Mouse (Mus musculus): ENCODE results near the gene Fam221a. TPM values are rescaled to one million over a fixed set of nuclear protein-coding genes. Genes with fewer than 3 reads are reported as not detected.
A peak's percentile ranks its signal among the peaks of the same experiment; 100 is the strongest.

The Fam221a gene
- polyA plus RNA-seq (2014; fragmentation: Nextera tagmentation; extraction: Ambion mirVana): 5.5 and 6.2 TPM in 2 replicates

DNA sequence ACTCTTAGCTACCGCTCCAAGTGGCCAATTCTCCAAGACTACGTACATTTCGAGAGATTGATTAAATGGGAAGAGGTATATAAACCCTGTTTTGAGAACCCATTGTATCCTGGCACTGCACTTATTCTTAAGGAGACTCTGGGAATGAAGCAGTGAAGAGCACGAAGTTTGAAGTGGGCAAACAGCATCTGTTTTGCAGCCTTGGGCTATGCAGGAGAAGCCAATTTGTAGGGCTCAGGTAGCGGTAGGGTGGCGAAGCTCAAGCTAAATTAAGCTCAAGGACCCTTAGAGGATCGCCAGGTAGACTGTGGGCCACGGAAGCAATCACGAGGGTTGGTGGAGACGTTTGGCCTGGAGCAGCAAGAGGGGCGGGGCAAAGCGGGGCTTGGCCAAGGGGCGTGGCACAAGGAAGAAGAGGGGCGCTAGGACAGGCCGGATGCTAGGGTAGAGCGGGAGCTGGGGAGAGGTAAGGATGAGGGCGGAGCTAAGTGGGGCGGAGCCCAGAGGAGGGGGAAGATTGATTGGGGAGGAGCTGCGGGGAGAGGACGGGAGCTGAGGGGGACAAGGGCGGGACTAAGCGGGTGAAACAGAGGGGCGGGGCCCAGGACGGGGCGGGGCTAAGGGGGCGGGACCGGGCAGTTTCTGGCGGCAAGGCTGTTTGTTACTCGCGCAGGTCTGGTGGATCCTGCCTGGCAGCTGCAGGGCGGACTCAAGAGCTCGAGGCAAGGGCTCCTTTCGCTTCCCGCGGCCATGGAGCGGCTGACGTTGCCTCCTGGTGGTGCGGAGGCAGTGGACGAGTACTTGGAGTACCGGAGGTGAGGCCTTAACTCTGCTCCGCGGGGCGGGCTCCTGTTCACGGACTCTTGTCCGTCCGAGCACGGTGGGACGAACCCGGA, at the start of gene Fam221a:
Gene Fam221a (plus strand): TSS at position 581 of the 896 bp plus-strand sequence.
- no peaks in the 10 kb centered on the region for H3K9me3 ChIP-seq (ENCODE audit: control insufficient read depth, low read length)
- DNase-seq (ENCODE audit: low spot score) (peak; percentile 99), ATAC-seq (replicated peaks; ENCODE audit: low FRiP score) (peak; percentile 98)
- H3K4me2 ChIP-seq (ENCODE audit: low read depth, low read length, severe bottlenecking): peak within 1 kb of the TSS; percentile 87
- H3K27me3 ChIP-seq (ENCODE audit: control insufficient read depth, insufficient read depth, low read length): no peaks in the 10 kb centered on the region; the same call in 1 of the 2 replicates
- peak within 1 kb of the TSS; percentile 43 for H3K4me3 ChIP-seq (ENCODE audit: low read depth, low read length)
- H3K27ac ChIP-seq (ENCODE audit: low read depth, low read length): peak within 1 kb of the TSS; percentile 25; the same call in 1 of the 2 replicates
- H3K9ac ChIP-seq (ENCODE audit: low read length): peak within 1 kb of the TSS; percentile 75
- peaks cover 4% of the 10 kb centered on the region; the same call in 1 of the 2 replicates for H3K4me1 ChIP-seq (replicated peaks; ENCODE audit: control insufficient read depth, insufficient read depth, low read length)
- H3K36me3 ChIP-seq (ENCODE audit: control insufficient read depth, insufficient read depth, low read length): no peaks in the 10 kb centered on the region
- WGBS: 3% methylated on average over 48 of the region's 49 CpGs

DNA sequence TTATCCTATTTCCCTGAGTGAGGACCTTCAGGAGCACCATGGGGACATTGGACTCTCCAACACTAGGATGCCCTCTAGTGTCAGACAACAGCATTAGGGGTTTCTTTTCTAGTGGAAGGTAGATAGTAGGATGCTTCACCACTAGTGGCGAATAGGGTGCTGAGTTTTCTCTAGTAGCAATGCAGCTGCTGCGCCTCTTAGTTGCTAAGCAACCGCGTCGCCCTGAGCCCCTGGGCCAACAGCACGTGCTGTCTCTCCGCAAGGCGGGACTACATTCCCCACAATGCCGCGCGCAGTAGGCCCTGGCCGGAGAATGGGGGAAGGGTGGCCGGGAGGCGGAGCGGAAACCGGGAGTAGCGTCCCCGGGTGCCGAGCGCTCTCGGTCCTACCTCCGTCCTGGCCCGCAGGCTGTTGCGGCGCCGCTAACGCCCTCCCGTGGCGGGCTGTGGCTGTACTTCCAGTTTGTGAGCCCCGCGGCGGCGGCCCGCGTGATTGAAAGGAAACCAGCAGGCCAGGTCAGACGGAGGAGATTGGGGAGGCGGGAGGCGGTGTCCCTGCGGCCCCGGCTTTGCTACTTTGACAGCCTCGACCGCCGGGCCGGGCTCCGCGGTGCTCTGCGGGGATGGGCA, 48.5 kb upstream of the Fam221a start, which contains the start of gene Ccdc126:
Gene Ccdc126 (plus strand): TSS at position 309 of the 629 bp plus-strand sequence.
- peak within 1 kb of the TSS; percentile 67 for H3K4me2 ChIP-seq (ENCODE audit: low read depth, low read length, severe bottlenecking)
- peak within 1 kb of the TSS; percentile 70 for H3K9ac ChIP-seq (ENCODE audit: low read length)
- peak within 1 kb of the TSS; percentile 62 for H3K4me3 ChIP-seq (ENCODE audit: low read depth, low read length)
- no peaks in the 10 kb centered on the region for H3K4me1 ChIP-seq (replicated peaks; ENCODE audit: control insufficient read depth, insufficient read depth, low read length)
- no peaks in the 10 kb centered on the region for H3K9me3 ChIP-seq (ENCODE audit: control insufficient read depth, low read length)
- no peaks in the 10 kb centered on the region for H3K27me3 ChIP-seq (ENCODE audit: control insufficient read depth, insufficient read depth, low read length)
- ATAC-seq (replicated peaks; ENCODE audit: low FRiP score) (peak; percentile 100), DNase-seq (ENCODE audit: low spot score) (peak; percentile 99)
- peak within 1 kb of the TSS; percentile 59; the same call in 1 of the 2 replicates for H3K27ac ChIP-seq (ENCODE audit: low read depth, low read length)
- under 1% methylated on average over 47 of the region's 47 CpGs for WGBS
- H3K36me3 ChIP-seq (ENCODE audit: control insufficient read depth, insufficient read depth, low read length): no peaks in the 10 kb centered on the region

DNA sequence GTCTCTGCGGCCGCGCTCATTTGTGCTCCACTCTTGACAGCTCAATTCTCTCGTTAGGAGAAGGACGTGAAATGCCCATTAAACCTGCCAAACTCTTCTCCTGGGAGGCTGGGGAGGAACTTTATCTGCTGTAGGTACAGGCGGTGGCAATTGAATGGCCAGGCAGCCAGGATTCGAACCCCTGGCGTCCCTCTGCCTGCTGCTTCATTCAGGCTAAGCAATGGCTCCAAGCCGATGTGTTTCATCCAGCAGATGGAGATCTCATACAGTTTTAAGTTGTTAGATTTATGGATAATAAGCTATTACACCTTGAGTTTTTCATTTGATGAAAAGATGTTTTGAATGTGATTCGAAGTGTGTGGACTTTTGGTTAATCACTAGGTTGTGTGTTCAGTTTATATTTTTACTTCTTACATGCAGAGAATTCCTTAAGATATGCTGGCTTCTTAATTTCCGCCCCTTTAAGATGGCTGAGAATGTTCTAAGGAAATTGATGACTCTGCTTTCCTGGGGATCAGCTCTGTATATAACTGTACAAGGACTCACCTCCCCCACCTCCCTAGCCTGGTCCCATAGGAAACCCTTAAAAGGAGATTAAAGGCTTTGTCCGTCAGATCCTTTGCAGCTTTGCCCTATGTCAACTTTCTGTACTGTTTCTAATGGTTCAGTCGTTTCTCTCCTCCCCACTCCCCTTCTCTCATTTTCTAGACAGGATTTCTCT, 47.8 kb upstream of the Fam221a start:
- DNase-seq (ENCODE audit: low spot score) (no peak), ATAC-seq (replicated peaks; ENCODE audit: low FRiP score) (no peak)
- Histone ChIP-seq H3K4me1 (replicated peaks; ENCODE audit: control insufficient read depth, insufficient read depth, low read length) (no peaks in the 10 kb centered on the region), H3K4me3 (ENCODE audit: low read depth, low read length) (peak overlapping the region; percentile 62), H3K9ac (ENCODE audit: low read length) (peak overlapping the region; percentile 70), H3K4me2 (ENCODE audit: low read depth, low read length, severe bottlenecking) (peak overlapping the region; percentile 67), H3K36me3 (ENCODE audit: control insufficient read depth, insufficient read depth, low read length) (no peaks in the 10 kb centered on the region), H3K27me3 (ENCODE audit: control insufficient read depth, insufficient read depth, low read length) (no peaks in the 10 kb centered on the region), H3K27ac (ENCODE audit: low read depth, low read length) (peak overlapping the region; percentile 59; the same call in 1 of the 2 replicates), H3K9me3 (ENCODE audit: control insufficient read depth, low read length) (no peaks in the 10 kb centered on the region)
- 15% methylated on average over 13 of the region's 13 CpGs for WGBS

DNA sequence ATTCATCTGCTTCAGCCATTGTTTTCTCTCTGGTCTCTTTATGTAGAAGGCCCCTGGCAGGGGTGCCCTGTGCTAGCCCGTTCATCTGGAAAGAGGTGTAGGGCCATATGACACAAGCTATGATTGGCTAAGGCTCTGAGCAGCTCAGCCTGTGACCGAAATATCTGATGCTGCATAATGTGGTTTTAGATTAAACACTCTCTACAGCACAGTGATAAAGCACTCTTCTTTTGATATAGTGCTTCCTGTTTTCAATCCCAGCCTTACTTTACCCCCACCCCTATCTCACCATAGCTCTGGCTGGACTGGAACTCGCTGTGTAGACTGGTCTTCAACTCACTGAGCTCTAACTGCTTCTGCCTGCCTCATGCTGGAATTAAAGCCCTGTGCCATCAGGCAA, 46.2 kb upstream of the Fam221a start:
- Histone ChIP-seq H3K4me3 (ENCODE audit: low read depth, low read length) (no peak overlapping the region), H3K36me3 (ENCODE audit: control insufficient read depth, insufficient read depth, low read length) (no peaks in the 10 kb centered on the region), H3K27me3 (ENCODE audit: control insufficient read depth, insufficient read depth, low read length) (no peaks in the 10 kb centered on the region), H3K4me2 (ENCODE audit: low read depth, low read length, severe bottlenecking) (no peak overlapping the region), H3K27ac (ENCODE audit: low read depth, low read length) (no peak overlapping the region), H3K9me3 (ENCODE audit: control insufficient read depth, low read length) (no peaks in the 10 kb centered on the region), H3K9ac (ENCODE audit: low read length) (no peak overlapping the region), H3K4me1 (replicated peaks; ENCODE audit: control insufficient read depth, insufficient read depth, low read length) (no peaks in the 10 kb centered on the region)
- DNase-seq (ENCODE audit: low spot score) (no peak), ATAC-seq (replicated peaks; ENCODE audit: low FRiP score) (no peak)
- 96% methylated on average over 3 of the region's 3 CpGs for WGBS

DNA sequence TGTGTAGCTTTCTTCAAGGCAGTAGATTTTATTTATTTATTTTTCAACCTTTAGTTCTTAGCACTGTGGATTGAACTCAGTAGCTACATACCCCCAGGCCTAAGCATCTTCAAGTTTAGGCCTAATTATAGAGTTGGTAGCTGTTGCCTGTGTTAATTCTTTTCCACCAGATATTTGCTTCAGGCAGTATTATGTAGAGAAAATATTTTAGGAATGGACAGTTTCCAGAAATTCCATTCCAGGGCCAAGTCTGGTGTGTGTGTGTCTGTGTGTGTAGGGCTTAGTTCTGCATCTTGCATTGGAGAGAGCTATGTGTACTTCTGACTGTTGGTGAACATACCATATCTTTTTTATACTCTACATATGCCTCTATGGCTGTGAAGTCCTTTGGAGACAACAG, 45.5 kb upstream of the Fam221a start:
- no peaks in the 10 kb centered on the region for H3K4me1 ChIP-seq (replicated peaks; ENCODE audit: control insufficient read depth, insufficient read depth, low read length)
- no peak overlapping the region for H3K27ac ChIP-seq (ENCODE audit: low read depth, low read length)
- ATAC-seq (replicated peaks; ENCODE audit: low FRiP score) (no peak), DNase-seq (ENCODE audit: low spot score) (no peak)
- H3K4me3 ChIP-seq (ENCODE audit: low read depth, low read length): no peak overlapping the region
- no peak overlapping the region for H3K4me2 ChIP-seq (ENCODE audit: low read depth, low read length, severe bottlenecking)
- no peaks in the 10 kb centered on the region for H3K9me3 ChIP-seq (ENCODE audit: control insufficient read depth, low read length)
- H3K9ac ChIP-seq (ENCODE audit: low read length): no peak overlapping the region
- H3K36me3 ChIP-seq (ENCODE audit: control insufficient read depth, insufficient read depth, low read length): no peaks in the 10 kb centered on the region
- no peaks in the 10 kb centered on the region for H3K27me3 ChIP-seq (ENCODE audit: control insufficient read depth, insufficient read depth, low read length)

DNA sequence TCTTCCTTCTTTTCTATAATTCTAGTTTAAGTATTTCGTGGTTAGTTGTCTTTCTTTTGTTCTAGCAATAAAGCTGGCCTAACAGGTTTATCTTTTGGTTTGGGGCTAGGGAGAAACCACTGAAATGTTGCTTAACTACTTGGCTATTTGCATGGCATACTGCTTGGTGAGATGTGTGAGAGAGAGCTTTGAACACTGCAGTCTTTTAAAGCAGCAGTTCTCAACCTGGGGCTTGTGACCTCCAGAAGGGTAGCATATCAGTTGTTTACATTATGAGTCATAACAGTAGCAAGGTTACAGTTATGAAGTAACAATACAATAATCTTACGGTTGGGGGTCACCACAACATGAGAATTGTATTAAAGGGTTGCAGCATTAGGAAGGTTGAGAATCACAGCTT, 44.6 kb upstream of the Fam221a start:
- Histone ChIP-seq H3K9me3 (ENCODE audit: control insufficient read depth, low read length) (no peaks in the 10 kb centered on the region), H3K4me2 (ENCODE audit: low read depth, low read length, severe bottlenecking) (no peak overlapping the region), H3K27ac (ENCODE audit: low read depth, low read length) (no peak overlapping the region), H3K9ac (ENCODE audit: low read length) (no peak overlapping the region), H3K4me1 (replicated peaks; ENCODE audit: control insufficient read depth, insufficient read depth, low read length) (no peaks in the 10 kb centered on the region), H3K36me3 (ENCODE audit: control insufficient read depth, insufficient read depth, low read length) (no peaks in the 10 kb centered on the region), H3K27me3 (ENCODE audit: control insufficient read depth, insufficient read depth, low read length) (no peaks in the 10 kb centered on the region), H3K4me3 (ENCODE audit: low read depth, low read length) (no peak overlapping the region)
- ATAC-seq (replicated peaks; ENCODE audit: low FRiP score) (no peak), DNase-seq (ENCODE audit: low spot score) (no peak)
- WGBS: 71% methylated on average over 2 of the region's 2 CpGs

DNA sequence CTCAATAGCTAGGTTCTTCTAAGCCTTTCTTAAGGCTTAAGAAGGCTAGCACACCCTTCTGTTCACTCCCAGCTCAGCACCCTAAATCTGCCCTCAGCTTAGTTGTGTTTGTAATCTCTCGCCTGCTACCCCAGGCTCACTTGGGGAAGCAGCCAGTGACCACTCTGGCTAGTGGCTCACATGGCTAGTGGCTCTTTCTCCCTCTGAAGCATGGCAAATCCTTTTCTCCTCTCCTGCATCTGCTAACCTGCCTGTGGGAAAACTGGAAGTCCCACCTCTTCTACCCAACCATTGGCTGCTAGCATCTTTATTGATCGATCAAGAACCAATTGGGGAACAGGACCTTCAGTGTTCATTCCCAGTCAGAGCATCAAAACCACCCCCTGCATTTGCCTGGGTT, 43.0 kb upstream of the Fam221a start:
- Histone ChIP-seq H3K9me3 (ENCODE audit: control insufficient read depth, low read length) (no peaks in the 10 kb centered on the region), H3K9ac (ENCODE audit: low read length) (no peak overlapping the region), H3K36me3 (ENCODE audit: control insufficient read depth, insufficient read depth, low read length) (no peaks in the 10 kb centered on the region), H3K4me2 (ENCODE audit: low read depth, low read length, severe bottlenecking) (no peak overlapping the region), H3K27ac (ENCODE audit: low read depth, low read length) (no peak overlapping the region), H3K27me3 (ENCODE audit: control insufficient read depth, insufficient read depth, low read length) (no peaks in the 10 kb centered on the region), H3K4me3 (ENCODE audit: low read depth, low read length) (no peak overlapping the region), H3K4me1 (replicated peaks; ENCODE audit: control insufficient read depth, insufficient read depth, low read length) (no peaks in the 10 kb centered on the region)
- no peak for DNase-seq (ENCODE audit: low spot score)
- WGBS: 63% methylated on average over 2 of the region's 2 CpGs
- ATAC-seq (replicated peaks; ENCODE audit: low FRiP score): no peak

DNA sequence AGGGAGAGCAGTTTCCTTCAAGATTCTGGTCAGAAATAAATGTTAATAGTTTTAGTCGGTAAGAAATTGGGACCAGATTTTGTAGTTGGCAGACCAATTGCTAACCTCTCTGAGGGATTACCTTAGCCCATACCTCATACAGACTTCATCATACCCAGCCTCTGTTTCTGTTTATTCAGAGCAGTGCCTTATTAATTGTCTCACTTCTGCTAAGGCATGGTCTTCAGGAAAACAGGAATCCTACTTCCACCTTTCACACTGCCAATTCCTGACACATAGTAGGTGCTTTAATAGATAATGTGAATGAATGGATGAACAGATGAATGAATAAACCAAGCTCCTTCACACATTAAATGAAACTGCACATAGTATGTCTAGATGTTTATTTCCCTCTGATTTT, 42.2 kb upstream of the Fam221a start:
- Histone ChIP-seq H3K27ac (ENCODE audit: low read depth, low read length) (no peak overlapping the region), H3K4me2 (ENCODE audit: low read depth, low read length, severe bottlenecking) (no peak overlapping the region), H3K36me3 (ENCODE audit: control insufficient read depth, insufficient read depth, low read length) (no peaks in the 10 kb centered on the region), H3K9me3 (ENCODE audit: control insufficient read depth, low read length) (no peaks in the 10 kb centered on the region), H3K27me3 (ENCODE audit: control insufficient read depth, insufficient read depth, low read length) (no peaks in the 10 kb centered on the region), H3K9ac (ENCODE audit: low read length) (no peak overlapping the region), H3K4me3 (ENCODE audit: low read depth, low read length) (no peak overlapping the region), H3K4me1 (replicated peaks; ENCODE audit: control insufficient read depth, insufficient read depth, low read length) (no peaks in the 10 kb centered on the region)
- no peak for ATAC-seq (replicated peaks; ENCODE audit: low FRiP score)
- no peak for DNase-seq (ENCODE audit: low spot score)
- WGBS: 82% methylated on average over 1 of the region's 1 CpGs
